Mouse (Mus musculus): Measurements from ENCODE around the gene Aaas. TPM values are rescaled to one million over a fixed set of nuclear protein-coding genes. Genes with fewer than 3 reads are reported as not detected.

Aaas gene
- polyA plus RNA-seq, 1 experiment from 2014 or later = 42.4 TPM

GRCm38 (mm10) chr15:102308717-102309116 is 41.9 kb downstream of the Aaas start:
- WGBS (ENCODE audit: insufficient replicate concordance) = 85% methylated on average over 9 of the region's 9 CpGs

GRCm38 (mm10) chr15:102302542-102302941 is 48.0 kb downstream of the Aaas start:
- Histone ChIP-seq H3K27me3 (ENCODE audit: control insufficient read depth, insufficient read depth, low read depth, low read length) (no peaks in the 10 kb centered on the region), H3K27ac (ENCODE audit: low read length) (no peak overlapping the region), H3K36me3 (ENCODE audit: control insufficient read depth, insufficient read depth) (peaks cover 74% of the 10 kb centered on the region), H3K9ac (ENCODE audit: low read depth, low read length) (no peak overlapping the region), H3K4me3 (ENCODE audit: low read depth, low read length) (no peak overlapping the region), H3K4me2 (ENCODE audit: low read depth, low read length) (no peak overlapping the region), H3K4me1 (ENCODE audit: control insufficient read depth, low read depth, low read length) (no peaks in the 10 kb centered on the region; the same call in 1 of the 2 replicates), H3K9me3 (replicated peaks; ENCODE audit: control insufficient read depth, low read length) (no peaks in the 10 kb centered on the region)
- WGBS (ENCODE audit: insufficient replicate concordance) = 85% methylated on average over 6 of the region's 6 CpGs
- no peak for ATAC-seq (ENCODE audit: low read depth)

More at GRCm38 (mm10) chr15:102308717-102309116, 41.9 kb downstream of the Aaas start:
- Histone ChIP-seq H3K9ac (ENCODE audit: low read depth, low read length) (no peak overlapping the region), H3K4me1 (ENCODE audit: control insufficient read depth, low read depth, low read length) (no peaks in the 10 kb centered on the region), H3K27me3 (ENCODE audit: control insufficient read depth, insufficient read depth, low read depth, low read length) (no peaks in the 10 kb centered on the region), H3K4me2 (ENCODE audit: low read depth, low read length) (no peak overlapping the region), H3K36me3 (ENCODE audit: control insufficient read depth, insufficient read depth) (peaks cover 73% of the 10 kb centered on the region), H3K27ac (ENCODE audit: low read length) (no peak overlapping the region), H3K9me3 (replicated peaks; ENCODE audit: control insufficient read depth, low read length) (no peaks in the 10 kb centered on the region), H3K4me3 (ENCODE audit: low read depth, low read length) (no peak overlapping the region)
- no peak for ATAC-seq (ENCODE audit: low read depth)

GRCm38 (mm10) chr15:102296368-102297006 is 54.1 kb downstream of the Aaas start:
- no peaks in the 10 kb centered on the region for H3K27me3 ChIP-seq (ENCODE audit: control insufficient read depth, insufficient read depth, low read depth, low read length)
- H3K4me3 ChIP-seq (ENCODE audit: low read depth, low read length) = peak overlapping the region; percentile 93
- peak overlapping the region; percentile 89 for H3K9ac ChIP-seq (ENCODE audit: low read depth, low read length)
- peak overlapping the region; percentile 78 for H3K27ac ChIP-seq (ENCODE audit: low read length)
- peaks cover 8% of the 10 kb centered on the region for H3K4me1 ChIP-seq (ENCODE audit: control insufficient read depth, low read depth, low read length)
- H3K36me3 ChIP-seq (ENCODE audit: control insufficient read depth, insufficient read depth) = peaks cover 29% of the 10 kb centered on the region
- 2% methylated on average over 24 of the region's 24 CpGs for WGBS (ENCODE audit: insufficient replicate concordance)
- no peak for ATAC-seq (ENCODE audit: low read depth)
- no peaks in the 10 kb centered on the region for H3K9me3 ChIP-seq (replicated peaks; ENCODE audit: control insufficient read depth, low read length)
- H3K4me2 ChIP-seq (ENCODE audit: low read depth, low read length) = peak overlapping the region; percentile 75

GRCm38 (mm10) chr15:102295633-102296367 is 54.8 kb downstream of the Aaas start, which contains the start of gene Espl1:
Espl1 (plus strand) TSS chr15:102296266.
- WGBS (ENCODE audit: insufficient replicate concordance) = 5% methylated on average over 25 of the region's 25 CpGs
- peak; percentile 99 for ATAC-seq (ENCODE audit: low read depth)
- H3K9me3 ChIP-seq (replicated peaks; ENCODE audit: control insufficient read depth, low read length) = no peaks in the 10 kb centered on the region
- peak within 1 kb of the TSS; percentile 78 for H3K27ac ChIP-seq (ENCODE audit: low read length)
- peak within 1 kb of the TSS; percentile 75 for H3K4me2 ChIP-seq (ENCODE audit: low read depth, low read length)
- H3K9ac ChIP-seq (ENCODE audit: low read depth, low read length) = peak within 1 kb of the TSS; percentile 89
- peaks cover 23% of the 10 kb centered on the region for H3K36me3 ChIP-seq (ENCODE audit: control insufficient read depth, insufficient read depth)
- H3K27me3 ChIP-seq (ENCODE audit: control insufficient read depth, insufficient read depth, low read depth, low read length) = no peaks in the 10 kb centered on the region
- H3K4me1 ChIP-seq (ENCODE audit: control insufficient read depth, low read depth, low read length) = peaks cover 8% of the 10 kb centered on the region
- peak within 1 kb of the TSS; percentile 93 for H3K4me3 ChIP-seq (ENCODE audit: low read depth, low read length)

Other genes starting within 250 kb of the Aaas start
- gene Spryd3, start 214.5 kb downstream of the Aaas start, polyA plus RNA-seq (2015; fragmentation: Nextera tagmentation; extraction: Ambion mirVana) = 13.0 and 14.3 TPM in 2 replicates
- gene Igfbp6, start 206.4 kb downstream of the Aaas start, polyA plus RNA-seq (2015; fragmentation: Nextera tagmentation; extraction: Ambion mirVana) = 1.5 and 2.4 TPM in 2 replicates
- 33.6 and 34.4 TPM in 2 replicates for gene Soat2, start 200.2 kb downstream of the Aaas start, polyA plus RNA-seq (2015; fragmentation: Nextera tagmentation; extraction: Ambion mirVana)
- gene Zfp740, start 147.5 kb downstream of the Aaas start, polyA plus RNA-seq (2015; fragmentation: Nextera tagmentation; extraction: Ambion mirVana) = 16.3 and 17.1 TPM in 2 replicates
- gene Csad, start 146.0 kb downstream of the Aaas start, polyA plus RNA-seq (2015; fragmentation: Nextera tagmentation; extraction: Ambion mirVana) = 53.0 and 60.2 TPM in 2 replicates
- 5.5 and 5.6 TPM in 2 replicates for gene Itgb7, start 118.8 kb downstream of the Aaas start, polyA plus RNA-seq (2015; fragmentation: Nextera tagmentation; extraction: Ambion mirVana)
- gene Rarg, start 93.3 kb downstream of the Aaas start, polyA plus RNA-seq (2015; fragmentation: Nextera tagmentation; extraction: Ambion mirVana) = 2.4 and 2.5 TPM in 2 replicates
- not detected in 2 replicates for gene Gm9918, start 80.2 kb downstream of the Aaas start, polyA plus RNA-seq (2015; fragmentation: Nextera tagmentation; extraction: Ambion mirVana)
- 20.0 and 21.3 TPM in 2 replicates for gene Mfsd5, start 71.3 kb downstream of the Aaas start, polyA plus RNA-seq (2015; fragmentation: Nextera tagmentation; extraction: Ambion mirVana)
- 21.2 and 24.8 TPM in 2 replicates for gene Espl1, start 54.5 kb downstream of the Aaas start, polyA plus RNA-seq (2015; fragmentation: Nextera tagmentation; extraction: Ambion mirVana)
- gene Pfdn5, start 24.7 kb downstream of the Aaas start, polyA plus RNA-seq (2015; fragmentation: Nextera tagmentation; extraction: Ambion mirVana) = 107 and 108 TPM in 2 replicates
- 34.0 and 39.3 TPM in 2 replicates for gene Myg1, start 19.1 kb downstream of the Aaas start, polyA plus RNA-seq (2015; fragmentation: Nextera tagmentation; extraction: Ambion mirVana)
- gene Sp7, start 16.4 kb upstream of the Aaas start, polyA plus RNA-seq (2015; fragmentation: Nextera tagmentation; extraction: Ambion mirVana) = 0.02 TPM in 1 of 2 replicates, not detected in the other
- gene Sp1, start 55.4 kb upstream of the Aaas start, polyA plus RNA-seq (2015; fragmentation: Nextera tagmentation; extraction: Ambion mirVana) = 3.7 TPM in 2 replicates
- 0.04 and 0.07 TPM in 2 replicates for gene Amhr2, start 94.6 kb upstream of the Aaas start, polyA plus RNA-seq (2015; fragmentation: Nextera tagmentation; extraction: Ambion mirVana)
- gene Prr13, start 108.3 kb upstream of the Aaas start, polyA plus RNA-seq (2015; fragmentation: Nextera tagmentation; extraction: Ambion mirVana) = 120 and 139 TPM in 2 replicates
- 64.7 and 67.7 TPM in 2 replicates for gene Pcbp2, start 119.8 kb upstream of the Aaas start, polyA plus RNA-seq (2015; fragmentation: Nextera tagmentation; extraction: Ambion mirVana)
- gene Gm10337, start 153.0 kb upstream of the Aaas start, polyA plus RNA-seq (2015; fragmentation: Nextera tagmentation; extraction: Ambion mirVana) = not detected in 2 replicates
- gene Map3k12, start 166.3 kb upstream of the Aaas start, polyA plus RNA-seq (2015; fragmentation: Nextera tagmentation; extraction: Ambion mirVana) = 1.4 and 2.0 TPM in 2 replicates
- gene Tarbp2, start 167.4 kb upstream of the Aaas start, polyA plus RNA-seq (2015; fragmentation: Nextera tagmentation; extraction: Ambion mirVana) = 34.6 and 37.0 TPM in 2 replicates
- gene Npff, start 174.2 kb upstream of the Aaas start, polyA plus RNA-seq (2015; fragmentation: Nextera tagmentation; extraction: Ambion mirVana) = 0.46 and 0.57 TPM in 2 replicates